Mouse (Mus musculus) cortical plate, adult 2 months (tissue): Measurements from ENCODE around the gene Vmn1r5. TPM values are rescaled to one million over a fixed set of nuclear protein-coding genes. Genes with fewer than 3 reads are reported as not detected.

ENCODE experiments used
- H3K27ac ChIP-seq: fragments of 200-500 bp; 2 replicates; pipeline ENCODE4 v1.5.1; 2012; ENCODE audit warnings: low read length, control low read depth, inconsistent platforms; ENCODE audit not compliant: insufficient read depth
- H3K4me1 ChIP-seq: fragments of 200-500 bp; 2 replicates; pipeline ENCODE4 v1.6.1; 2011; ENCODE audit warnings: low read length; ENCODE audit not compliant: control insufficient read depth, insufficient read depth
- H3K4me3 ChIP-seq: fragments of 200-500 bp; 2 replicates; pipeline ENCODE4 v1.5.1; 2011; ENCODE audit warnings: mild to moderate bottlenecking, low read length, control low read depth; ENCODE audit not compliant: insufficient read depth
- CTCF ChIP-seq: fragments of 200-500 bp; IDR thresholded peaks from 2 replicates; pipeline ENCODE4 v1.5.1; 2011; ENCODE audit warnings: mild to moderate bottlenecking, control low read depth, low read length; ENCODE audit not compliant: insufficient read depth; ENCODE audit errors: extremely low read depth
- POLR2A ChIP-seq: fragments of 200-500 bp; IDR thresholded peaks from 2 replicates; pipeline ENCODE4 v1.6.1; 2011; ENCODE audit warnings: mild to moderate bottlenecking, low read length, control low read depth; ENCODE audit not compliant: insufficient read depth; ENCODE audit errors: extremely low read depth
- polyA plus RNA-seq: library from polyadenylated mRNA; depleted of rRNA; stranded (reverse); fragments of >200 nt; gene quantifications from 2 replicates; pipeline ENCODE4 v1.2.3, GENCODE M21; 2012; rRNA removed

Vmn1r5 gene
- polyA plus RNA-seq, 1 experiment = not detected

DNA sequence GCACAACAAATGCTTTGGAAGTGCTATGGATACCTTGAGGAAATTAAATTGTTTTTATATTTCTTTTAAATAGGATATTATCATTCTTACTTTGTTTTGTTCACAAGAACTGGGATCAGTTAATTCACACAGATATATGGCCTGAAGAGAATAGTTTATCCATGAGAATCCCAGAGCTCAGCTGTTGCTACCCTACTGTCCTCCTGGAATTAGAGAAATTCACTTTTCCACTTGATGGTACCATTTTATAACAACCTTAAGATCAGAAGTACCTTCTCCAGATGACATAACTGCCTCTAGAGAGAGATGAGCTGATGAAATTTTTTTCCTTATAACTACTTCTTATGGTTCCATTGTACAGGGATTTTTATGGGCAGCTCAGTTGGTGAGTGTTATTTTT is 61.9 kb downstream of the Vmn1r5 start, which contains the start of gene Vmn1r8:
Gene Vmn1r8, plus strand, starts transcription at position 301 of the 400 bp plus-strand sequence.
- no peak within 1 kb of the TSS for H3K27ac ChIP-seq
- TF ChIP-seq CTCF (no peak), POLR2A (no peak)
- H3K4me1 ChIP-seq = no peaks in the 10 kb centered on the region
- H3K4me3 ChIP-seq = no peak within 1 kb of the TSS

DNA sequence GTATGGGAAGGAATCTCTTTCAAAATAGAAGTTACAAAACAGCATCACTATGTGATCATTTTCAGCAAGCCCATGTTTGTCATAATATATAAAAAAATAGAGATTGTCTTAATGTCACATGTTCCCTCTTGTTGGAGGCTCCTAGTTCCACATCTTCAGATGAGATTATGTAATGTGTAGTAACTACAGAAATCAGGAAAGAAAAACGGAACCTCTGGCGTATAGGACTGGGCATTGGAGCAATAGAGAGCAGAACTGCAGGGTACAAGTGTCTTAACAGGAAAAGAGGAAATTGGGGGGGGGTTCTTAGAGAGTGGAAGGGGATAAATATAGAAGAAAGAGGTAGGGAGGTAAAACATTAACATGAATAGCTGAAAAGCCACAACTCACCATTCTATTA is 64.6 kb downstream of the Vmn1r5 start:
- no peak for TF ChIP-seq POLR2A
- no peak for TF ChIP-seq CTCF
- no peak overlapping the region for H3K27ac ChIP-seq
- no peak overlapping the region for H3K4me3 ChIP-seq
- no peaks in the 10 kb centered on the region for H3K4me1 ChIP-seq

Other genes starting within 250 kb of the Vmn1r5 start
- 30.5 and 34.0 TPM in 2 replicates for gene Kbtbd2, start 172.5 kb upstream of the Vmn1r5 start, polyA plus RNA-seq
- gene Fkbp9, start 138.2 kb upstream of the Vmn1r5 start, polyA plus RNA-seq = 27.9 and 31.8 TPM in 2 replicates
- gene Nt5c3, start 46.3 kb upstream of the Vmn1r5 start, polyA plus RNA-seq = 52.6 and 54.6 TPM in 2 replicates
- 0.26 and 0.35 TPM in 2 replicates for gene Vmn1r4, start 46.3 kb upstream of the Vmn1r5 start, polyA plus RNA-seq
- not detected in 2 replicates for gene Vmn1r6, start 27.0 kb downstream of the Vmn1r5 start, polyA plus RNA-seq
- not detected in 2 replicates for gene Vmn1r7, start 55.1 kb downstream of the Vmn1r5 start, polyA plus RNA-seq
- not detected in 2 replicates for gene Vmn1r8, start 62.0 kb downstream of the Vmn1r5 start, polyA plus RNA-seq
- gene Vmn1r9, start 96.5 kb downstream of the Vmn1r5 start, polyA plus RNA-seq = not detected in 2 replicates
- not detected in 2 replicates for gene Vmn1r10, start 139.2 kb downstream of the Vmn1r5 start, polyA plus RNA-seq
- gene Vmn1r11, start 163.2 kb downstream of the Vmn1r5 start, polyA plus RNA-seq = not detected in 2 replicates
- not detected in 2 replicates for gene Vmn1r12, start 186.6 kb downstream of the Vmn1r5 start, polyA plus RNA-seq
- gene Vmn1r13, start 233.0 kb downstream of the Vmn1r5 start, polyA plus RNA-seq = not detected in 2 replicates